Mouse (Mus musculus) midbrain, embryonic 12.5 days (tissue): ENCODE data around the gene Pard3b. TPM values are rescaled to one million over a fixed set of nuclear protein-coding genes. Genes with fewer than 3 reads are reported as not detected.
A peak's percentile ranks its signal among the peaks of the same experiment; 100 is the strongest.

Experiments used
- ATAC-seq: fragments of 200-750 bp; cut with Nextera tagmentation; 2 replicates; pipeline ENCODE4 v1.8.0; 2017; ENCODE audit warnings: low read depth, moderate TSS enrichment, moderate library complexity; ENCODE audit not compliant: low FRiP score
- H3K27ac ChIP-seq: fragments of 300-500 bp; sonication (generic); replicated peaks from 2 replicates; pipeline ENCODE4 v1.5.1; 2016; ENCODE audit warnings: mild to moderate bottlenecking
- H3K27me3 ChIP-seq: fragments of 300-500 bp; sonication (generic); 2 replicates; pipeline ENCODE4 v1.6.1; 2016; ENCODE audit warnings: mild to moderate bottlenecking
- H3K36me3 ChIP-seq: fragments of 300-500 bp; sonication (generic); 2 replicates; pipeline ENCODE4 v1.6.1; 2016
- H3K4me1 ChIP-seq: fragments of 300-500 bp; sonication (generic); 2 replicates; pipeline ENCODE4 v1.6.1; 2016
- H3K4me2 ChIP-seq: fragments of 300-500 bp; sonication (generic); replicated peaks from 2 replicates; pipeline ENCODE4 v1.6.1; 2016; ENCODE audit warnings: mild to moderate bottlenecking, moderate library complexity
- H3K4me3 ChIP-seq: fragments of 300-500 bp; sonication (generic); 2 replicates; pipeline ENCODE4 v1.5.1; 2016; ENCODE audit warnings: mild to moderate bottlenecking
- H3K9ac ChIP-seq: fragments of 300-500 bp; sonication (generic); replicated peaks from 2 replicates; pipeline ENCODE4 v1.6.1; 2016; ENCODE audit warnings: mild to moderate bottlenecking, moderate library complexity
- H3K9me3 ChIP-seq: fragments of 300-500 bp; sonication (generic); 2 replicates; pipeline ENCODE4 v1.6.1; 2016; ENCODE audit warnings: mild to moderate bottlenecking
- WGBS: fragments of 180-500 bp; shearing (Covaris S2); methylation state at CpG from one replicate; pipeline ENCODE4 v1.1.7; 2016; 5-methylcytosine and 5-hydroxymethylcytosine counted together
- polyA plus RNA-seq: library from polyadenylated mRNA; unstranded; fragments of >200 nt; fragmentation: Nextera tagmentation; extraction: Ambion mirVana; gene quantifications from 2 replicates; pipeline ENCODE4 v1.2.1, GENCODE M21; 2016

The Pard3b gene
- polyA plus RNA-seq, 1 experiment from 2014 or later: 18.5 TPM

DNA sequence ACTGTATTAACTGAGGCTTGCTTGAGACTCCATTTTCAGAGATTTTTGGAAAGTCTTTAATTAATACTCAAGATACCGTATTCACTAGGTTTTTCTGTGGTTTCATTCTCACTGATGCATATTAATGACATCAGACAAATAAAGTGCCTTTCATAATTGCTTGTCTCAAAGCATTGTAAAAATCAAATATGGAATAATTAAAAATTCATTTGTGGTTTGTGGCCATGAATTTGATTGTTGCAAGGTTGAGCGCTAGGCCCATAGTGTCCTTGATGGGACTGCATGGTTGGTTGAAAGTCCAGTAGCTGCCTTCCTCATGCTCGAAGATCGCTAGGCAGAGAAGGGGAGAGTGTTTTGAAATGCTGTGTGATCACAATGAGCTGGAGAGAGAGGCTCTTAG lies 323.9 kb downstream of the Pard3b start:
- no peaks in the 10 kb centered on the region for H3K9me3 ChIP-seq
- no peak overlapping the region for H3K4me2 ChIP-seq
- no peak for ATAC-seq
- 88% methylated on average over 4 of the region's 4 CpGs for WGBS
- H3K4me3 ChIP-seq: no peak overlapping the region
- H3K36me3 ChIP-seq: no peaks in the 10 kb centered on the region
- no peaks in the 10 kb centered on the region for H3K27me3 ChIP-seq
- no peak overlapping the region for H3K27ac ChIP-seq
- no peak overlapping the region for H3K9ac ChIP-seq
- no peaks in the 10 kb centered on the region for H3K4me1 ChIP-seq

DNA sequence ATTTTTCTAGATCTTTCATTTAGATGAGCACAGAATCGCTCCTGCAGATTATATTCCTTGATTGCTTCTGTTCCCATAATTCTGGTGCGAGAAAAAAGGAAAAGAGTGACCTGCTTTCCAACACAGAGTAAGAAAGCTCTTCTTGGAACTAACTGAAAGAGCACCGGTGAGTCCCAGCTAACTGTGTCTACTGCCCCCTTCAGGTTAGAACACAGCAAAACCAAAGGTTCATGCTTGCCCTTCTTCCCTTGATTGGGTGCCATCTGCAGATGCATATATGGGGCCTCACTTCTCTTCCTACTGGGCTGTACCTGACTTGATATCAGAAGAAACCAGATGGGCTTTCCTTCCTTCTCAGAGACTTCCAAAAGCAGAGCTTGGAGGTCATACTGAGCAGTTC lies 328.5 kb downstream of the Pard3b start:
- no peak for ATAC-seq
- whole genome bisulfite sequencing: 75% methylated on average over 3 of the region's 3 CpGs
- no peak overlapping the region for H3K9ac ChIP-seq

DNA sequence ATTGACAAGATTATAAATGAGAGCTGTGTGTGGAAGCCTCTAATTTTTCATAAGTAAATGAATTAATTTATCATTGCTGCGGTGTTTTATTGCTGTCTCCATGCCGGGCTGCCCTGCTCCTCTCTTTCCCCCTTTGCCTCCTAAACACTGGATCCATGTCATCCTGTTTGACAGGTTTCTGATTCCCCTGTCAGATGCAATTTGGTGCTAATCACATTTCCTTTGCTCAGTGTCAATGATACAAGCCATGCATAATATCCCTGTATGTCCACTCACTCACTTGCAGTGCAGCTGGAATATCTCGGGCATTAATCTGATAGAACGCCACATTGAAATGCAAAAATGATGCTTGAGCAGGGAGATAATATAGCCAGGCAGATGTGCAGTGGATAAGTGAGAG lies 329.2 kb downstream of the Pard3b start:
- H3K9me3 ChIP-seq: no peaks in the 10 kb centered on the region
- 45% methylated on average over 4 of the region's 4 CpGs for WGBS
- H3K9ac ChIP-seq: no peak overlapping the region
- ATAC-seq: peak; percentile 75; the same call in 1 of the 2 replicates
- H3K36me3 ChIP-seq: no peaks in the 10 kb centered on the region
- H3K27ac ChIP-seq: 0 out of 2 replicates have a peak overlapping the region, but pooled peaks have one; percentile 8
- no peak overlapping the region for H3K4me2 ChIP-seq
- no peaks in the 10 kb centered on the region for H3K4me1 ChIP-seq
- no peaks in the 10 kb centered on the region for H3K27me3 ChIP-seq
- H3K4me3 ChIP-seq: no peak overlapping the region

More for the DNA sequence above, 328.5 kb downstream of the Pard3b start:
- no peaks in the 10 kb centered on the region for H3K36me3 ChIP-seq
- no peaks in the 10 kb centered on the region for H3K9me3 ChIP-seq
- no peak overlapping the region for H3K4me2 ChIP-seq
- no peaks in the 10 kb centered on the region for H3K27me3 ChIP-seq
- no peaks in the 10 kb centered on the region for H3K4me1 ChIP-seq
- peak overlapping the region; percentile 52 for H3K27ac ChIP-seq
- no peak overlapping the region for H3K4me3 ChIP-seq

DNA sequence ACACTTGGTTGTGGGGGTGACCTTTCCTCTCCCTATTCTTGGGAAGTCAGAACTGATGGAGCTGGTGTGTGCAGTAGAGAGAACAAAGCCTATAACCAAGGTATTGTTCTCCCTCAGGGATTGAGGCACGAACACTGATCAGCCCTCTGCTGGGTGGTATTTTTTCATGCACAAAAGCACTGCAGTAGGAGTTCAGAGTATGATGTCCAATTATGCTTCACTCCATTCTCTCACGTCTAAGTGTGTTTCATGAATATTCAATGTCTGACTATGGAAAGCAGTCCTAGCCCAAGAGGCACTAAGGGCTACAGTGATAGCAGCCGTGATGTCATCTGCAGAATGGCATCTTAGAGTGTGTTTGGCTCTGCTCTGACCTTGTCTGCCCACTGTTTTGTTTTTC lies 359.1 kb downstream of the Pard3b start:
- Histone ChIP-seq H3K27ac (no peak overlapping the region), H3K4me3 (no peak overlapping the region), H3K36me3 (no peaks in the 10 kb centered on the region), H3K9ac (no peak overlapping the region), H3K27me3 (no peaks in the 10 kb centered on the region), H3K9me3 (no peaks in the 10 kb centered on the region), H3K4me1 (peaks cover 11% of the 10 kb centered on the region), H3K4me2 (no peak overlapping the region)
- ATAC-seq: peak; percentile 84
- WGBS: 13% methylated on average over 3 of the region's 3 CpGs

DNA sequence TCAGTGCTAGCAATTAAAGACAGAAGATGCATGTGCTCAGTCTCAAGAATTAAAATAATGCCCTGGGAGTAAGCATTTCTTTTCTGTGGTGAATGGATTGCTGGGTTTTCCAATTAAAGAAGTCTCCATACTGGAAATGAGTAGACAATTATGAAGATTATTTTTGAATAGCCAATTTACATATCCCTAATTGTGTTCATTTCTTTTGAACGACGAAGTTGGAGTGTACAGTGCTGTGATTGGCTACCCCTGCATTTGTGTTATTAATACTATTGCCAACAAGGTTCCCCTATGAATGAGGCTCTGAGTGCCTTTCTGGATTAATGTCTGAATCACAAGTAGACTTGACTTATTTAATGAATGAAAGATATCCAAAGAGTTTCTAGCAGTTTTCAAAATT lies 370.2 kb downstream of the Pard3b start:
- WGBS: 87% methylated on average over 2 of the region's 2 CpGs
- H3K4me2 ChIP-seq: no peak overlapping the region
- ATAC-seq: no peak
- H3K36me3 ChIP-seq: no peaks in the 10 kb centered on the region
- H3K9me3 ChIP-seq: no peaks in the 10 kb centered on the region
- no peak overlapping the region for H3K27ac ChIP-seq
- H3K4me1 ChIP-seq: no peaks in the 10 kb centered on the region
- no peak overlapping the region for H3K9ac ChIP-seq
- H3K4me3 ChIP-seq: no peak overlapping the region
- H3K27me3 ChIP-seq: no peaks in the 10 kb centered on the region

DNA sequence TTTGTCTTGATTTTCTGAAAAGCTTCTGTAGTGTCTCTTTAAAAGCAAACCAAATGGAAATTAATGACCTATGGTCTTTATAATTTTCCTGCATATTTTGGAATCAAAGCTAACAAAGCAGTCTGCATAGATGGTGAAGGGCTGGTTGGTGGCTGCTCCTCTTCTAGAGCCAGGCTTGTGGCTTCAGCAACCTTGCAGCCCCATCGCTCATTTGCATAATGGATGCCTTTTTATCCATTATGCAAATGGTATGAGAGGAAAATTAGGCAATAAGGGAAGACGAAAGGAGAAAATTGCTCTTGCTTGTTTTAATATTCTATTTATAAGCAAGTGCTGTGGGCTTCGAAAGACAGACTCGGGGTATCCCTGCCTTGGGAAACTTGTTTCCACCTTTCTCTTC lies 373.1 kb downstream of the Pard3b start:
- no peak for ATAC-seq
- H3K9me3 ChIP-seq: no peaks in the 10 kb centered on the region
- H3K27me3 ChIP-seq: no peaks in the 10 kb centered on the region
- WGBS: 87% methylated on average over 4 of the region's 4 CpGs
- no peaks in the 10 kb centered on the region for H3K36me3 ChIP-seq
- H3K4me3 ChIP-seq: no peak overlapping the region
- 0 out of 2 replicates have a peak, but pooled peaks cover 4% of the 10 kb centered on the region for H3K4me1 ChIP-seq
- H3K9ac ChIP-seq: no peak overlapping the region
- H3K4me2 ChIP-seq: no peak overlapping the region
- no peak overlapping the region for H3K27ac ChIP-seq

DNA sequence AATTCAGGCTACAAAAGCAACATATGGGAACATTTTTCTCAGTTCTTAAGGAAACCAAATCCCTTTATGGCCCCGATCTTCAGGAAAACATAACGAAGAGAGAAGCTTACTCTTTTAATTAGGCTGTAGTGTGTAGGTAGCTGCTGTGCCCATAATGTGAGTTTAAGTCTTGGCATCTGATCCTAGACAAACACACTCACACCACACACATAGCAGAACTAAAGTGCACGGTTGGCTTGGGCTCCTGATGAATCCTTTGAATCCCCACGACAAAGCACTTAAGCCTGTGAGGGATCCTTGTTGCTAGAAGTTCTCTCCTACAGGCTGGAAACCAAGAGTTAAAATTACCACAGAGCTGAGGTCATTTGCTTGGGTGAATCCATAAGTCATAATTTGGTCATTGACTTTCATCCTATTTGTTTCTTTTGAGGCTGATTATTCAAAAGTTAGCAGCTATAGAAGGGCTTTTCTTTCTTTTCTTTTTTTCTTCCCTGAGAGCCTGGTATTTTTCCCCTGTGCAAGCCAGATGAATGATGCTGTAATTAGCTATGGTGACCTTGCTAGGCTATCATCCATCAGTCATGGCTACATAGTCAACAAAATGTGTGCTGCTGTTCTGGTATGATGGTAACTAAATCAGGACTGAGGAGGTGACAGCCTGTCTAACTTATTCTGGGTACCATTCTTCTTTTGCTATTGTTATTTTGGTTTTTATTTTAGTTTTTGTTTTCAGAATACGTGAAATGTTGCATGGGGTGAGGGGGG lies 378.1 kb downstream of the Pard3b start:
- 19% methylated on average over 5 of the region's 5 CpGs for WGBS
- Histone ChIP-seq H3K27ac (no peak overlapping the region), H3K9ac (no peak overlapping the region), H3K36me3 (no peaks in the 10 kb centered on the region), H3K4me2 (no peak overlapping the region), H3K4me3 (no peak overlapping the region), H3K4me1 (peaks cover 18% of the 10 kb centered on the region), H3K9me3 (no peaks in the 10 kb centered on the region), H3K27me3 (no peaks in the 10 kb centered on the region)
- no peak for ATAC-seq

DNA sequence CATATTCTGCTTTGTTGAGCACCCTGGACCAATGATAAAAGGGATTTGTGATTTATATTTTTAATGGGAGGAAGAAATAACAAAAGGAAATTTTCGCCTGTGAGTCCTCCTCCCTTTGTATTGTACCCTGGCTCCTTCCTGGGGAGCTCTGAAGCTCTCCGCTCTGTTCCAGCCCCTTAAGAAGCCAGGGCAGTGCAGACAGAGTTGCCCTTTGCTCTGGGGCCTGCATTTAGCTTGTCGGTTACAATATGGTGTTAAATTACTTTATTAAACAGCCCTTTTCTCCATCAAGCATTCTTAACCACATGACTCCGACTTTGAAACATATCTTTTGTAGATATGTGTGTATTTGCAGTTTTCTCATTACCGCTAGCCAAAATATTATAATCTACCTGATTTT lies 379.7 kb downstream of the Pard3b start:
- WGBS: 30% methylated on average over 5 of the region's 5 CpGs
- no peaks in the 10 kb centered on the region for H3K9me3 ChIP-seq
- peaks cover 18% of the 10 kb centered on the region for H3K4me1 ChIP-seq
- H3K9ac ChIP-seq: no peak overlapping the region
- H3K4me3 ChIP-seq: no peak overlapping the region
- H3K27me3 ChIP-seq: no peaks in the 10 kb centered on the region
- H3K27ac ChIP-seq: no peak overlapping the region
- no peaks in the 10 kb centered on the region for H3K36me3 ChIP-seq
- no peak overlapping the region for H3K4me2 ChIP-seq
- ATAC-seq: no peak

DNA sequence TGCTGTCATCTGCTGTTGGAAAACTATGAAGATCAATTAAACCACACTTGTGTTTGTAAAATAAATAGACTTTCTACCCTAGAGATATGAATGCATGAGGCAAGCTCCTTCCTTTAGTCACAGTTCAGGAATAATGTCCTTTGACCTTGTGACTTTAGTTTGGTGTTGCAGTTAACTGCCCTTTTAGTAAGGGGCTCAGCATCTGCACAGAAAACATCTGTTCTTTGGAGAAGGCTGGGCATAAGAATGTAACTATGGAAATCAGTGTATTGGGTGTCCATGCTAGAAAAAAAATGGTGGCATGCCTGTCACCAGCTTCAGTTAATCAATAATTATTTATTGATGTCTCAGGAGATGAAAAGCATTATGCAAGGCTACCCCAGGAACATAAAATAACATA lies 381.1 kb downstream of the Pard3b start:
- H3K4me2 ChIP-seq: no peak overlapping the region
- no peak for ATAC-seq
- no peaks in the 10 kb centered on the region for H3K9me3 ChIP-seq
- no peak overlapping the region for H3K27ac ChIP-seq
- H3K9ac ChIP-seq: no peak overlapping the region
- no peak overlapping the region for H3K4me3 ChIP-seq
- H3K36me3 ChIP-seq: no peaks in the 10 kb centered on the region
- H3K4me1 ChIP-seq: peaks cover 18% of the 10 kb centered on the region
- H3K27me3 ChIP-seq: no peaks in the 10 kb centered on the region

DNA sequence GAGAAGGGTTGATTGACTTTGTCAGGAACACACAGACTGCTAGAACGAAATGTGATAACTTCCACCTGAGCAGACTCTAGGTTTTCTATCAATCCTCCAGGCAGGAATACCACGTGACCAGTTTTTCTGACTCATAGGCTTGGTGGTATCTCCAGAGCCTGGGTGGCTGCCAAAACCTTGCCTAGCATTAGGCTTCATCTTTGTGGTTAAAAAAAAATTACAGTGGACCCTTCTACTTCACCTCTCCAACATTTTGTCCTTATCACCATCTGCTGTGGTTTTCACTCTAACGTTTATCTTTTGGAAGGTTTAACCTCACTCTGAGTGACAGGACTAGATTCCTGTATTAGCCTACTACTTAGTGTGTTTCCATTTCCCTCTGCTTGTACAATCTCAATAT lies 403.1 kb downstream of the Pard3b start:
- Histone ChIP-seq H3K36me3 (no peaks in the 10 kb centered on the region), H3K27ac (no peak overlapping the region), H3K4me3 (no peak overlapping the region), H3K4me1 (no peaks in the 10 kb centered on the region), H3K9ac (no peak overlapping the region), H3K27me3 (no peaks in the 10 kb centered on the region), H3K9me3 (no peaks in the 10 kb centered on the region), H3K4me2 (no peak overlapping the region)
- ATAC-seq: no peak
- 85% methylated on average over 3 of the region's 3 CpGs for WGBS

DNA sequence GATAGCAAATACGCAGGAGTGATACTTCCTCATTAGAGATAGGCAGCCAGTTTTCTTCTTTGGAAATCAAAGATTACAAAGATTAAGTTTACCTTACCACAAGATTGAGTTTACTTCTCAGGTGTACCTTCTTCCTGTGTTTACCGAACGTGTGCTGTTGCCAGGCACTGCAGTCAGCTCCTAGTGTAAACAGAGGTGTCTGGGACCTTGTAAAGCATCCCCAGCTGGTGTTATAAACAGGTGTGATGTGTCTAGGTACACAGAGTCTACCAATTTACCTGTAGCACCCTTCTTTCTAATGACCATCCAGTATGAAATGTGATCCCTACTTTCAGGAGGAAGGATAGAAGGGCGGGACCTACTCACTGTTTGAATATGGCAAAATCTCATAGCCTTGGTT lies 410.0 kb downstream of the Pard3b start:
- H3K36me3 ChIP-seq: no peaks in the 10 kb centered on the region
- H3K9me3 ChIP-seq: no peaks in the 10 kb centered on the region
- no peak for ATAC-seq
- H3K9ac ChIP-seq: no peak overlapping the region
- no peak overlapping the region for H3K4me2 ChIP-seq
- peaks cover 8% of the 10 kb centered on the region for H3K4me1 ChIP-seq
- no peaks in the 10 kb centered on the region for H3K27me3 ChIP-seq
- H3K4me3 ChIP-seq: no peak overlapping the region
- 85% methylated on average over 4 of the region's 4 CpGs for WGBS
- no peak overlapping the region for H3K27ac ChIP-seq

DNA sequence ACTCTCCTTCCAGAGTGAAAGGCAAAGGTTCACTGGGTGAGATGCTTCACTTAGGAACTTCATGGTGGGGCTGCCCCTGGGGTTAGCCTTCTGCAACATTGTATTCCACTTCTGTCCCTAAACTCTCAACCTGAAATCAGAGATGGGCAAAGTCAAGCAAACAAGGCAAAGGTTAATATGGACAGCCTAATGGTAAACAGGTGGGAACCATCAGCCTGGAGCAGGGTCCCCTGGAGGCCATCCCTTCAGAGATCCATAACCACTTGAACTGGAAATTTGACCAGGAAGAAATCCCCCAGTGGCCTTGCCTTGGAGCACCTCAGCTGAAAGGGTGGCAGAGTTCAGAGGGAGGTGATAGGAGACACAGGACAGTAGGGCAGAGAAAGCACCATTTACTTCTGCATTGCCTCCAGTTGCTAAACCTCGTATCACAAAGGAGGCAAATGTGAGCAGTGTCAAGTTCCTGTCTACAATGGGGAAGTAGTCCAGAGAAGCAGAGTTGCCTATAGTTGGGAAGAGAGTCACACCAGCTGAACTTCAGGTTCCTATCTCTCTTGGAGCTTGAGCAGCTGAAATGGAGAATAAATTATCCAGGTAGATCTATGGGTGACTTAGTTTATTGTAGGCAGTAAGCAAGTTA lies 412.7 kb downstream of the Pard3b start:
- Histone ChIP-seq H3K4me1 (peaks cover 13% of the 10 kb centered on the region), H3K9me3 (no peaks in the 10 kb centered on the region), H3K27ac (no peak overlapping the region), H3K9ac (no peak overlapping the region), H3K4me2 (no peak overlapping the region), H3K27me3 (no peaks in the 10 kb centered on the region), H3K4me3 (no peak overlapping the region), H3K36me3 (no peaks in the 10 kb centered on the region)
- WGBS: 68% methylated on average over 1 of the region's 1 CpGs
- no peak for ATAC-seq
